Mouse (Mus musculus) cerebellum, postnatal 36 days (tissue): Measurements from ENCODE around the gene Shmt1.

ENCODE experiments used
- DNase-seq, 2 experiments: peaks; one replicate each; pipeline ENCODE4 v3.0.0; 2021 to 2022; ENCODE audit warnings: mixed read lengths in 2 of 2

Gene Shmt1

GRCm38 (mm10) chr11:60790472-60790871, 21.0 kb downstream of the Shmt1 start:
- no peak for DNase-seq

GRCm38 (mm10) chr11:60787595-60787994, 23.9 kb downstream of the Shmt1 start:
- DNase-seq = no peak

GRCm38 (mm10) chr11:60784179-60784922, 27.2 kb downstream of the Shmt1 start:
- no peak for DNase-seq

GRCm38 (mm10) chr11:60779673-60780189, 31.8 kb downstream of the Shmt1 start:
- no peak for DNase-seq

GRCm38 (mm10) chr11:60777801-60778370, 33.6 kb downstream of the Shmt1 start:
- DNase-seq = no peak

- peak; percentile 78 to 83 for DNase-seq
Observed at GRCm38 (mm10) chr11:60776829-60777740, 34.4 kb downstream of the Shmt1 start, which contains the start of the genes Top3a and Smcr8. Gene Top3a (minus strand): TSS chr11:60777365. Gene Smcr8 (plus strand): TSS chr11:60777524.

GRCm38 (mm10) chr11:60776107-60776828, 35.2 kb downstream of the Shmt1 start:
- DNase-seq = no peak

- DNase-seq = no peak
Observed at GRCm38 (mm10) chr11:60775578-60775977, 35.9 kb downstream of the Shmt1 start.

GRCm38 (mm10) chr11:60774841-60775240, 36.7 kb downstream of the Shmt1 start:
- no peak for DNase-seq

GRCm38 (mm10) chr11:60774158-60774689, 37.3 kb downstream of the Shmt1 start:
- no peak for DNase-seq

- no peak for DNase-seq
Observed at GRCm38 (mm10) chr11:60772161-60772560, 39.4 kb downstream of the Shmt1 start.

- DNase-seq = no peak
Observed at GRCm38 (mm10) chr11:60770776-60771175, 40.7 kb downstream of the Shmt1 start.

- DNase-seq = no peak
Observed at GRCm38 (mm10) chr11:60769322-60769721, 42.2 kb downstream of the Shmt1 start.

- DNase-seq = no peak
Observed at GRCm38 (mm10) chr11:60766969-60767368, 44.5 kb downstream of the Shmt1 start.

GRCm38 (mm10) chr11:60761681-60762080, 49.8 kb downstream of the Shmt1 start:
- DNase-seq = no peak

GRCm38 (mm10) chr11:60755570-60755969, 55.9 kb downstream of the Shmt1 start:
- DNase-seq = no peak

- DNase-seq = no peak
Observed at GRCm38 (mm10) chr11:60740321-60740720, 71.2 kb downstream of the Shmt1 start.
